Mouse (Mus musculus) stomach, embryonic 14.5 days (tissue): ENCODE measurements around the gene Ntm. TPM values are rescaled to one million over a fixed set of nuclear protein-coding genes. Genes with fewer than 3 reads are reported as not detected.

Source experiments
- ATAC-seq: fragments of 200-750 bp; cut with Nextera tagmentation; 2 replicates; pipeline ENCODE4 v1.8.0; 2017; ENCODE audit warnings: low read depth, moderate TSS enrichment; ENCODE audit not compliant: insufficient number of reproducible peaks, insufficient read depth, low FRiP score
- H3K27ac ChIP-seq: fragments of 300-500 bp; sonication (generic); 2 replicates; pipeline ENCODE4 v1.5.1; 2014; ENCODE audit warnings: mild to moderate bottlenecking, low read length, moderate library complexity, mixed read lengths
- H3K27me3 ChIP-seq: fragments of 300-500 bp; sonication (generic); 2 replicates; pipeline ENCODE4 v1.6.1; 2014; ENCODE audit warnings: low read length, control low read depth, mixed read lengths; ENCODE audit not compliant: control insufficient read depth, insufficient read depth
- H3K36me3 ChIP-seq: fragments of 300-500 bp; sonication (generic); 2 replicates; pipeline ENCODE4 v1.6.1; 2014; ENCODE audit warnings: mild to moderate bottlenecking, control low read depth, low read length, moderate library complexity, mixed read lengths; ENCODE audit not compliant: control insufficient read depth, insufficient read depth
- H3K4me1 ChIP-seq: fragments of 300-500 bp; sonication (generic); 2 replicates; pipeline ENCODE4 v1.6.1; 2014; ENCODE audit warnings: low read length, control low read depth, mixed read lengths; ENCODE audit not compliant: control insufficient read depth, insufficient read depth
- H3K4me2 ChIP-seq: fragments of 300-500 bp; sonication (generic); replicated peaks from 2 replicates; pipeline ENCODE4 v1.6.1; 2014; ENCODE audit warnings: low read depth, low read length, control low read depth
- H3K4me3 ChIP-seq: fragments of 300-500 bp; sonication (generic); 2 replicates; pipeline ENCODE4 v1.5.1; 2014; ENCODE audit warnings: low read depth, low read length, control low read depth
- H3K9ac ChIP-seq: fragments of 300-500 bp; sonication (generic); replicated peaks from 2 replicates; pipeline ENCODE4 v1.6.1; 2014; ENCODE audit warnings: low read depth, mild to moderate bottlenecking, control low read depth, low read length, moderate library complexity, mixed read lengths
- H3K9me3 ChIP-seq: fragments of 300-500 bp; sonication (generic); 2 replicates; pipeline ENCODE4 v1.6.1; 2016; ENCODE audit warnings: low read depth, low read length, control low read depth; ENCODE audit not compliant: control insufficient read depth
- WGBS: fragments of 180-500 bp; shearing (Covaris S2); extraction: QIAGEN DNeasy Blood & Tissue Kit; methylation state at CpG from one replicate; pipeline ENCODE4 v1.1.7; 2014; 5-methylcytosine and 5-hydroxymethylcytosine counted together
- polyA plus RNA-seq: library from polyadenylated mRNA; unstranded; fragments of >200 nt; fragmentation: Nextera tagmentation; extraction: Ambion mirVana; gene quantifications from 2 replicates; pipeline ENCODE4 v1.2.1, GENCODE M21; 2014

Gene Ntm
- 18.0 and 19.7 TPM in 2 replicates for polyA plus RNA-seq

GRCm38 (mm10) chr9:29962978-29963377 is at the start of gene Ntm:
Gene Ntm, minus strand, starts transcription at chr9:29963141.
- no peaks in the 10 kb centered on the region for H3K36me3 ChIP-seq
- no peaks in the 10 kb centered on the region for H3K9me3 ChIP-seq
- H3K4me1 ChIP-seq: peaks cover 5% of the 10 kb centered on the region; the same call in 1 of the 2 replicates
- peak within 1 kb of the TSS; percentile 46 for H3K4me2 ChIP-seq
- ATAC-seq: no peak
- no peak within 1 kb of the TSS for H3K9ac ChIP-seq
- WGBS: 17% methylated on average over 8 of the region's 8 CpGs
- H3K4me3 ChIP-seq: peak within 1 kb of the TSS; percentile 30
- H3K27me3 ChIP-seq: no peaks in the 10 kb centered on the region
- H3K27ac ChIP-seq: no peak within 1 kb of the TSS

- Histone ChIP-seq H3K9ac (no peak overlapping the region), H3K4me1 (no peaks in the 10 kb centered on the region), H3K4me2 (no peak overlapping the region), H3K27me3 (no peaks in the 10 kb centered on the region), H3K4me3 (no peak overlapping the region), H3K36me3 (no peaks in the 10 kb centered on the region), H3K9me3 (no peaks in the 10 kb centered on the region), H3K27ac (no peak overlapping the region)
- no peak for ATAC-seq
- WGBS: 74% methylated on average over 8 of the region's 8 CpGs
Observed at GRCm38 (mm10) chr9:30005701-30006100, 42.8 kb upstream of the Ntm start.

GRCm38 (mm10) chr9:30003612-30004011 is 40.7 kb upstream of the Ntm start:
- no peak overlapping the region for H3K4me3 ChIP-seq
- no peaks in the 10 kb centered on the region for H3K36me3 ChIP-seq
- no peak overlapping the region for H3K9ac ChIP-seq
- H3K9me3 ChIP-seq: no peaks in the 10 kb centered on the region
- no peak overlapping the region for H3K4me2 ChIP-seq
- 31% methylated on average over 3 of the region's 3 CpGs for WGBS
- no peak overlapping the region for H3K27ac ChIP-seq
- H3K4me1 ChIP-seq: no peaks in the 10 kb centered on the region
- no peaks in the 10 kb centered on the region for H3K27me3 ChIP-seq
- ATAC-seq: no peak

- Histone ChIP-seq H3K4me2 (no peak overlapping the region), H3K36me3 (no peaks in the 10 kb centered on the region), H3K4me3 (no peak overlapping the region), H3K27me3 (no peaks in the 10 kb centered on the region), H3K4me1 (no peaks in the 10 kb centered on the region), H3K9me3 (no peaks in the 10 kb centered on the region), H3K27ac (no peak overlapping the region), H3K9ac (no peak overlapping the region)
- no peak for ATAC-seq
- 76% methylated on average over 5 of the region's 5 CpGs for WGBS
Observed at GRCm38 (mm10) chr9:29981177-29981915, 18.4 kb upstream of the Ntm start.

- no peaks in the 10 kb centered on the region for H3K36me3 ChIP-seq
- no peak overlapping the region for H3K9ac ChIP-seq
- 2% methylated on average over 38 of the region's 38 CpGs for WGBS
- peak overlapping the region; percentile 46 for H3K4me2 ChIP-seq
- no peaks in the 10 kb centered on the region for H3K9me3 ChIP-seq
- no peak overlapping the region for H3K27ac ChIP-seq
- peak overlapping the region; percentile 30 for H3K4me3 ChIP-seq
- no peaks in the 10 kb centered on the region for H3K27me3 ChIP-seq
- ATAC-seq: no peak
- H3K4me1 ChIP-seq: peaks cover 5% of the 10 kb centered on the region; the same call in 1 of the 2 replicates
Observed at GRCm38 (mm10) chr9:29961954-29962867, 730 bp downstream of the Ntm start.

- no peaks in the 10 kb centered on the region for H3K27me3 ChIP-seq
- no peak overlapping the region for H3K9ac ChIP-seq
- no peaks in the 10 kb centered on the region for H3K9me3 ChIP-seq
- H3K4me3 ChIP-seq: peak overlapping the region; percentile 30
- H3K4me2 ChIP-seq: peak overlapping the region; percentile 46
- H3K27ac ChIP-seq: no peak overlapping the region
- WGBS: 50% methylated on average over 2 of the region's 2 CpGs
- ATAC-seq: no peak
- H3K4me1 ChIP-seq: peaks cover 5% of the 10 kb centered on the region; the same call in 1 of the 2 replicates
- H3K36me3 ChIP-seq: no peaks in the 10 kb centered on the region
Observed at GRCm38 (mm10) chr9:29961512-29961911, 1.4 kb downstream of the Ntm start.

- WGBS: 78% methylated on average over 5 of the region's 5 CpGs
- H3K9me3 ChIP-seq: no peaks in the 10 kb centered on the region
- no peak overlapping the region for H3K27ac ChIP-seq
- no peaks in the 10 kb centered on the region for H3K36me3 ChIP-seq
- ATAC-seq: no peak
- no peak overlapping the region for H3K4me2 ChIP-seq
- no peak overlapping the region for H3K9ac ChIP-seq
- no peaks in the 10 kb centered on the region for H3K27me3 ChIP-seq
- peaks cover 5% of the 10 kb centered on the region; the same call in 1 of the 2 replicates for H3K4me1 ChIP-seq
- no peak overlapping the region for H3K4me3 ChIP-seq
Observed at GRCm38 (mm10) chr9:29960741-29961140, 2.2 kb downstream of the Ntm start.

GRCm38 (mm10) chr9:29960236-29960635 is 2.7 kb downstream of the Ntm start:
- no peak overlapping the region for H3K9ac ChIP-seq
- ATAC-seq: no peak
- no peak overlapping the region for H3K4me2 ChIP-seq
- H3K4me1 ChIP-seq: peaks cover 5% of the 10 kb centered on the region; the same call in 1 of the 2 replicates
- WGBS: 44% methylated on average over 3 of the region's 3 CpGs
- no peaks in the 10 kb centered on the region for H3K27me3 ChIP-seq
- no peaks in the 10 kb centered on the region for H3K9me3 ChIP-seq
- H3K27ac ChIP-seq: no peak overlapping the region
- no peaks in the 10 kb centered on the region for H3K36me3 ChIP-seq
- no peak overlapping the region for H3K4me3 ChIP-seq
